Mouse (Mus musculus) hematopoietic stem cell, adult 5-6 weeks (primary cell): Measurements from ENCODE around the gene Fam49a. TPM values are rescaled to one million over a fixed set of nuclear protein-coding genes. Genes with fewer than 3 reads are reported as not detected.
"Not testable (repeated sequence)": the region's sequence is repeated elsewhere in the genome, so short reads cannot be mapped to it uniquely, and the experiment has no call there.

Source experiments
- ATAC-seq, 2 experiments: fragments of 125-278 bp in 1 of 2; replicated peaks in 1 of 2; 2 replicates each; pipeline ENCODE4 v1.8.0; 2016 to 2017; ENCODE audit warnings: inconsistent platforms in 2 of 2, mild to moderate bottlenecking in 2 of 2, moderate number of reproducible peaks in 2 of 2, low read depth in 1 of 2, moderate TSS enrichment in 1 of 2; ENCODE audit not compliant: low FRiP score in 2 of 2, poor library complexity in 2 of 2, severe bottlenecking in 2 of 2, insufficient read depth in 1 of 2, low TSS enrichment in 1 of 2
- total RNA-seq: library from RNA; stranded (forward); fragments of 172-1452, 232-1000 nt; gene quantifications from 2 replicates; pipeline ENCODE4 v1.2.3, GENCODE M21; 2017

The Fam49a gene
- 31.5 and 39.3 TPM in 2 replicates for total RNA-seq

DNA sequence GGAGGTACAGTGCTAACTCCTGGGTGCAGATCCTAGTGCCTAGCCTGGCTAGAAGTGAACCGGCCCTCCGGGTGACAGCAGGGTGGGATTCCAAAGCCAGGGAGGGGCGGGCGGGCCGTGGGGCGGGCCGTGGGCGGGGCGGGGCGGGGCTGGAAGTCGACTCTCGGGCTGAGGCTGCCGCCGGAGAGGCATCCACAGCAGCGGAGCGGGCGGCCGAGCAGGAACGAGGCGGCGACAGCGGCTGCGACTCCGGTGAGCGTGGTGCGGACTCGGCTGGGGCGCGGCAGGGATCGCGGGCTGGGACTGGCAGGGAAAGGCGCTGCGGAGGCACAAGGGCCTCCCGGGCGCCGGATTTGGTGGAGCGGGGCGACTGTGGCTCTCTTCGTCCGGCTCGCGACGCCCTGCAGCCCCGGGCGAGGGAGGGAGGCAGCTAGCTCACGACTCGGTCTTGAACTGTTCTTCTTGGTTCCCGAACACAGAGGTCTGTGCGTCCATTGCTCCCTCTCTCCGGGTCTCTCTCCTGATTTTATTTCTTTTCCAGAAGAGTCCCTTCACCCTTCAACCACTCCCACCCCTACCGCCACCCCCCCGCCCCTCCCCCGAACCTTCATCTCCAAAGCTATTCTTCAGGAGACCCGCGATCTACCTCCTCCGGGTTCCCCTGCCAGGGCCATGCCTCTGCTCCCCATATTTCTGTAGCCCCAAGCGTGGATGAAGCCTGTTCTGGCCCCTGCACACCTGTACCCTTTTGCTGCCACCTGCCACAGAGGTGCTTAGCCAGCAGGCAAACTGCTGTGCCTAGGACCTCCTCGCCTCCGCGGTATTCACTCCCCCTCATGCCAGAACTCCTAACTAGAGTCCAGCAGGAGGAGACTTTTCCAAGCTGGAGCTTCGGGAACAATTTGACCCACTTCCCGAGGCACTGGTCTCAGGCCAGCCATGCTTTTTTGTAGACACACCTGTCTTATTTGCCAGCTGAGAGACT, at the start of gene Fam49a:
Gene Fam49a, plus strand, starts transcription at position 153 of the 985 bp plus-strand sequence.
- ATAC-seq, result peak; percentile 58 to 76

DNA sequence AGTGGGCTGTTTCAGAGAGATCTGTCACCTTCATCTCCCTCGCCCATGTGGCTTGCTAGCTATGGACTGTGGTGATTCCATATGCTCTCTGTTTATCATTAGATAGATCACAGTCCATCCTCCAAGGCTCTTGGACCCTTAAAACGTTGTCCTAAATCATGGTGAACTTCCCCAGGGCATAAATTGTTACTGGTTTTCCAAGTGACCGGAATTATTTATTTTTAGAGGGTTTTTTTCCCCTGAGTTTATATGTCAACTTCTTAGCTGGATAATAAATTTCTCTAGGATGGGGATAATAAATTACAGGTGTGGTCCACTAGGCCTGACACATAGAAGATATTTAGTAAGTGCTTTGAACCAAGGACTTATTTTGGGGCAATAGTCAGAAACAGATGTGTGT, 48.4 kb upstream of the Fam49a start:
- no peak for ATAC-seq

- no peak for ATAC-seq
These were observed 43.0 kb upstream of the Fam49a start for GRCm38 (mm10) chr12:12218947-12219346.

DNA sequence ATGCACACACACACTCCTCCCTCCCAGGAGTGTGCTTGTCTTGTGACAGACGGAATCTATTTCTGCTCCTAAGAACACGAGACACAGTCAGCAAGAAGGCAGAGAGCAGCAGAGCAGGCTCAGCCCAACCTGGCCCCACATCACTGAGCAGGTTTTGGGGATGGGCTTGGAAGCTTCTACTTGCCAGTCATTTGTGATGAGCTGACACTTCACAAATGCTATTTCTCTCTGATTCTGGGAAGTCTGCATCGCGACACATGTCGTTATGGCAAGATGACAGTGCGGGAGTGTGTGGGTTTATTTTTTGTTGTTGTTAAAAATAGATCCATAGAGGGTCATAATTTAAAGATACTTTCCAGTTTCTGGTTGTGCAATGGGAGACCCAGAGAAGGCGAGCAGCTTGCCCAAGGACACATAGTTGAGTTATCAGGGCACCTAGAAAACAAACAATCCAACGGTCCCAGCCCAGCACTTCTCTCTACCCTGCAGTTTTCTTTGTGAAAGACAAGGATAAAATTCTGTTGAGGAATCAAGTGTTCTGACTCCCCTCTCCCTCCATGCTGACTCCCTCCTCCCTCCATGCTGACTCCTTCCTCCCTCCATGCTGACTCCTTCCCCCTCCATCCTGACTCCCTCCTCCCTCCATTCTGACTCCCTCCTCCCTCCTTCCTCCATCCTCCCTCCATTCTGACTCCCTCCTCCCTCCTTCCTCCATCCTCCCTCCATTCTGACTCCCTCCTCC, 41.0 kb upstream of the Fam49a start:
- no peak for ATAC-seq

DNA sequence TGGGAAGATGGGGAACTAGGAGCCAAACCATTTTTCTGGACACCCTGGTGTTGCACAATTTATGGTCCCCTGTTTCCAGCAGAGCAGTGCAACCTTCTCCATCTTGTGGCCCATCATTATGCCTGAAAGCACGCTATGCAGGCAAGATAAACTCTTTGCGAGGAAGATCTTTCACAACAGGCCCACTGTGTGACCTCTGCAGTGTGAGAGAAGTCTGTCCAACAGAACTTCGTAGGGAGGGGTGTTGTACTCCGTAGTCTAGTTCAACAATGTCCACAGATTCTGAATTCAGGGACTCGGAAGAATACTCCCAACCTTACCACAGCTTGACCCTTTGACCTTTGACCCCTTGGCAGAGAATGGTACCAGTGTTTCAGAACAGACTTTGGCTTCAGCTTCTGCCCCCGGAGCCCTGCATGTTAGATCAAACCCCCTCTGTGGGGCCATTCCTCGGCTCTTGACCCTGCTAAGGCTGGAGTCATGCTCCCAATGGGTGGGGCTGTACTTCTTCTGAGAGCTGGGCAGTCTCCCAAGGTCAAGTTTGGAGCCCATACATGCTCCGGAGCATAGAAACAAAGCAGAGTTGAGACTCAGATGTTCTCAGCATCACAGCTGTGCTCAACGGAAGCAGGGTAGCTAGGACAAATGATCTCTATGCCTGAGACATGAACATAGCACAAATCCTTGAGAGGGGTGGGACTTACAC, 39.2 kb upstream of the Fam49a start:
- no peak for ATAC-seq

- ATAC-seq, result peak in 1 of 2 experiments; percentile 12; a peak in 1 of 4 replicates
These were observed 38.6 kb upstream of the Fam49a start for GRCm38 (mm10) chr12:12223336-12223735.

DNA sequence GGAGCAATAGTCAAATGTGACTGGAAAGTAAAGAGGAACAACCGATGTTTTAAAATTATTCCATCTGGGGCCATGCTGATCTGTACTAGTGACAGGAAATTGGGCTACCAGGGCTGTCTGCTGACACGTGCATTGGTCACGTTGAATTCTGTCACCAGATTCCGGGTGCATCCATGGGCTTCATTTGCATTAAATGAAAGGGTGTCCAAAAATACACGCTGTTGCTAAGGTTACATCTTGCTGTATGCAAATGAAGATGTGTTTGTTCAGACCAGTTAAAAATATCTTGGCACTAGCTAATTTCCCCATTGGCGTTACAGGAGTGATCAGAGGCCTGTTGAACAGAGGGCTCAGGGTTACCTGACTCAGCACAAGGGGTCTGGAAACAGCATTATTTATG, 36.2 kb upstream of the Fam49a start:
- no peak for ATAC-seq

GRCm38 (mm10) chr12:12227594-12227993, 34.3 kb upstream of the Fam49a start:
- no peak for ATAC-seq

DNA sequence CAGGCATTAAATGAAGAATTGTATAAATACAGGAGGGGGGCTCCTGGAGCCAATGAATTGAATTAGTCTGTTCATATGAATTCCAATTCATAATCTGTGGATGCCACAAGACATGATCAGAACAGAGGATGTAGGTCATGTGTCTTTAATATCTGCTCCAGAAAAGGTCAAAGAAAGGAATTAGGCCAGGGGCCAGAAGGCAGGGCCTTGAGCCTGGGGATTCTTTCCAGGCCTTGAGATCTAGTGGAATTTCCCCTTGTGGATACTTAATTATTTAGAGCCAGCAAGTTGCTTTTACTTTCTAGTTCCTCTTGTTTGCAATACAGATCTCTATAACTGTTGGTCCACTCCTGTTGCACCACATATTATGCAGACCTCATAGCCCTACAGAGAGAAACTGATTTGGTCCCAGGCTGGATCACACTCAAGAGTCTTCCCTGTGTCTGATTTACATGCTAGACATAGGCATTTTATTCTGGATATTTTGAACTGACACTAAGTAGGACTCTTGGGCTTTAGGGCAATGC, 31.8 kb upstream of the Fam49a start:
- ATAC-seq, result no peak; a peak in 1 of 4 replicates

DNA sequence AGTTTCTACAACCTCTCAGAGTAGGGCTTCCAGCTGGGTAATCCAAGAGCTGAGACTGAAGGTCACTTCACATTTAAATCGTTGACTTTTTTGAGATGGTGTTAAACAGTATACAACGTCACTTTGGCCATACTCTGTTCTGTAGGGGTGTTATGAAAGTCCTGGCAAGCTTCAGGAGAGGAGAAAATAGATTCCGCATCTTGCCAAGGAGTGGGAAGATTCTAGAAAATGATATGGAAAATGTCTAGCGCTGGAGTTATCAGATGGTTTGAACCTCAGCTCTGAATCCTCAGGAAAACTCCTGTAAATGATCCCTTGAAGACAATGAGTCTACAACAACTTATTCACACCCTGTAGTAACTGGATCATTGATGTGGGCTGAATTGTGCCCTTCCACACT, 29.8 kb upstream of the Fam49a start:
- no peak for ATAC-seq

DNA sequence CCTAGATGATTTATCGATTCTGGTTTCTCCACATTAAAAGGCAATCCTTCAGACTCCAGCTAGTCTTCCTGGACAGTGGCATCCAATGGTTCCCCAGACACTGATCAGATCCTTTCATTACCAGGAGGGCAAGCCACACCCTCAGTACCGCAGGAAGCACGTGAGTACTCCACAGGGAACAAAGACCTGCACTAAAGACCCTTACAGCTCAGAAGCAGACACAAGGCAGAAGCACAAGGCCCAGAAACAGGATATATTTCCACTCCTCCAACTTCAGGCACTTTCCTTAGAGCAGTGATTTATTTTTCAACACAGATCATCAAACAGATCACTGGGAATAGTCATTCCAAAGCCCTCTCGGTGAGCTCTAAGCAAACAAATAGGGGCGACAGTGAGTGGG, 25.0 kb upstream of the Fam49a start:
- ATAC-seq, result no peak

- ATAC-seq, result no peak
These were observed 22.4 kb upstream of the Fam49a start for GRCm38 (mm10) chr12:12239502-12239901.

DNA sequence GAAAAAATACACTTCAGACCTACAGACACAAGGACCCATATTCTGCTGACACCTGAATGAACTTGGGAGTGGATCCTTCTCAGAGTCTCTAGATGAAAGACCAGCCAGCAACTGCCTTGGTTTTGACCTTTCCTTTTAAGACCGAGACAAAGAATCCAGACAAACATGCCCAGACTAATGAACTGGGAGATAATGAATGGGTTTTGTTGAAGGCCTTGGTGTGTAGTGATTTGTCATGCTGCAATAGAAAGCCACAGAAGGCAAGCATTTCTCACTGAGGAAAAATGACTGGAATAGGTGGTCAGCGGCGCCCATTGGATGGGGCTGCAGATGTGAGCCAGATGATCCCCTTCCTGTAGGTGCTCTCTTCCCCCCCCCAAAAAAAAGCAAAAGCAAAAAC, 18.8 kb upstream of the Fam49a start:
- no peak for ATAC-seq

DNA sequence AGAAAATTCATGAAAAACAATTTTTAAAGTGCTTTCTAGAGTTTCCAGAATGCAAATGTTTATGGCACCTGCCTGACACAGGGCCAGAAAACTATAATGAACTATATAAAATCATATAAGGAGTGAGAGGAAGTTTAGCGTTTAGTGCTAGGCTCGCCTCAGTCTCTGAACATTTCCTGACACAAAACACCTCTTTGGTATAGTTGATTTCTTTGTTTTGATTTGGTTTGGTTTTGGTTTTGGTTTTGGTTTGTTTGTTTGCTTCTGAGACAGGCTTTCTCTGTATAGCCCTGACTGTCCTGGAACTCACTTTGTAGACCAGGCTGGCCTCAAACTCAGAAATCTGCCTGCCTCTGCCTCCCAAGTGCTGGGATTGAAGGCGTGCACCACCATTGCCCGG, 14.9 kb upstream of the Fam49a start:
- not testable (repeated sequence) for ATAC-seq

- ATAC-seq, result no peak; a peak in 1 of 4 replicates
These were observed 12.4 kb upstream of the Fam49a start for GRCm38 (mm10) chr12:12249521-12249920.

DNA sequence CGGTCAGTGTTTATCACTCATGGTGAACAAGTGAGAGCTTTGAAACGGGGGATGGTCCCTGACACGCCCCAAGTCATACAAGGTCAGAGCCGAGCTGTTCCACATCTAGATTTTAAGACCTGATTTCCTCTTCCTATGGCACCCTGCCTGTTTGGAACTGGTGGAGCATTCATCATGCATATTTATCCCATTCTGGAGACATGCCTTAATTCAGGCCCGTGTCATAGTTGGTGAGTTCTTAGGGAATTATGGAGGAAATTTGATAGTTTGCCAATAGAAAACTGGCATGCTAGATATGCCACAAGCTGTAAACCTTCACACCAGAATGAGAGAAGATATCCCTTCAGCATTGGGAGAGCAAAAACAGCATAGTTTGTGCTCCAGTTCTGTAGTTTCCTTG, 8.4 kb upstream of the Fam49a start:
- no peak for ATAC-seq

DNA sequence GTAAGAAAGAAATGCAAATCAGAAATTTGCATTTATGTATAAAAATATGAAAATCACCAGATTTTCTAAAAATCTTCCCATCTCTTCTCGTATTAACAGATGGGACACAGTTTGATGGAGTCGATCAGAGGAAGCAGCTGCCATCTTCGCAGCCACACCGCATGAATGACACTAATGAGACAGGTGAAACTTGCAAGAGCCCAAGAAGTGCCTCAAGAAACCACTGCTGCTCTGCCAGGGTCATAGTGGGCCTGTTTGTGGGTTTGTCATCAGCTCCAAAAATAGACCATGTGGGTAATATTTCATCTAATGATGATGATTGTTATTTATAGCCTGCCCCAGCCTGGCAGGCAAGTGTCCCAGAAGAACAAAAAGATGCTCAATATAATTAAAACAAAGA, 7.8 kb upstream of the Fam49a start:
- no peak for ATAC-seq
